Mouse (Mus musculus): Measurements from ENCODE around the gene Catspere2. TPM values are rescaled to one million over a fixed set of nuclear protein-coding genes. Genes with fewer than 3 reads are reported as not detected.

Catspere2 gene
- total RNA-seq, 2 experiments from 2014 or later = 8.0 to 8.1 TPM

DNA sequence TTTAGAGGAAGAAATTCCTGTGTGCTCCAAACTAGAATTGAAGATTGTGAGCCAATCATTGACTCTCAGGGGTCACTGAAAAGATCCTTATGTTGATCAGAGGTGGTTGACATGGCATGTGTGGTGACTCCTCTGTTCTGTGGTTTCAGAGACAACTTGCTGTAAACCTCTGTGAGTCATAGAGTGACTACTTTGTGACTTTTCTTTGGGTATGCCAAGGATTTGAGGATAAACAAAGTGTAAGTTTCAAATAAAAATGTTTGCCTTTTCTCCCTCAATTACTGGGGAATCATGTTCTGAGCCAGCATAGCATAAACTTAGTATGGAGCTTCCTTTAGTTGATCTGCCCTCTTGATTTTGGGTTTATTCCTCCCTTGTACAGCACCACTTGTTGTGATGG, 235.1 kb downstream of the Catspere2 start:
- DNase-seq (ENCODE audit: low spot score in 2 of 2) = no peak

DNA sequence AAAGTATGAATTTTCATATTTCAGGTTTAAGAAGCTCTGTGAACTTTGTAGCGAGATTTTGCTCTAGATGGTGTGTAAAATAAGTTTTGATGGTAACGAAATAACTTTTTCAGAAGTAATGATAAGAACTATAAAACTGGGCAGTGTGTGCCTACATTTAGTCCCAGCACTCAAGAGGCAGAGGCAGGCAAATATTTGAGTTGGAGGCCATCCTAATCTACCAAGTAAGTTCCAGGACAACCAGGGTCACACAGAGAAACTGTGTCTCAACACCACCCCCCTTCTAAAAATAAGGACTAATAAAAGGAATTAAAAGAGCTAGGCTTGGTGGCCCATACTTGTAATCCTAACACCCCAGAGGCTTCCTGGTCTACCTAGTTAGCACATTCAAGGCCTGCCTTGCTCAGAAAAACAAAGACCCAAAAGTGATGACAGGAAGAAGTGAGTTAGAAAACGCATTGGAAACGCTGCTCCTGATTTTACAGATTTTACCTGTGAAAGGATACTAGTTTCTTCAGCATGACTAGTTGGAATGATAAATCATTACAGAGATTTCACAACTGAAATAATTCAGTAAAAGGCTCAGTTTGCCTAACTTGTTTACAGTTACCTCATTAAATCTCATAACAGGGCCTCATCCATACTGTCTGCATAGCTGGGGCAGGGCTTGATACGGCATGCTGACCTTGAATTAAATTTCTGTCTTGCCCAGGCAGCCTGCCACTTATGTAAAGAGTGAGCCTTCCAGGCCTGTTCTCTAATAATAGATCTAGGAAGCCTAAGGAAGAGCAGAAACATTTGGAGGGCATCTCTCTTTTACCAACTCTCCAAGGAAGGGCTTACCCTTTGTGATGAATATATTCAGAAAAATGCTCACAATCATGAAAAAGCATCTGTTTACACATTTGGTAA, 236.2 kb downstream of the Catspere2 start:
- DNase-seq (ENCODE audit: low spot score in 2 of 2) = no peak

Other genes starting within 250 kb of the Catspere2 start
- gene Adss, start 186.9 kb upstream of the Catspere2 start, total RNA-seq (2021) = 10 to 100 TPM; 69.9 to 74.4 TPM
- 10 to 100 TPM; 16.4 to 18.3 TPM for gene Desi2, start 204.0 kb downstream of the Catspere2 start, total RNA-seq (2021)